Mouse (Mus musculus) intestine, embryonic 16.5 days (tissue): ENCODE measurements around the gene Gm21903. TPM values are rescaled to one million over a fixed set of nuclear protein-coding genes. Genes with fewer than 3 reads are reported as not detected.
"Not testable (repeated sequence)": the region's sequence is repeated elsewhere in the genome, so short reads cannot be mapped to it uniquely, and the experiment has no call there.

Experiments
- ATAC-seq: fragments of 200-750 bp; cut with Nextera tagmentation; 2 replicates; pipeline ENCODE4 v1.8.0; 2017; ENCODE audit warnings: moderate TSS enrichment, moderate library complexity
- H3K27ac ChIP-seq: fragments of 300-500 bp; sonication (generic); 2 replicates; pipeline ENCODE4 v1.5.1; 2014; ENCODE audit warnings: mild to moderate bottlenecking, low read length
- H3K27me3 ChIP-seq: fragments of 300-500 bp; sonication (generic); replicated peaks from 2 replicates; pipeline ENCODE4 v1.6.1; 2014; ENCODE audit warnings: low read length, control low read depth, mixed read lengths; ENCODE audit not compliant: control insufficient read depth, insufficient read depth
- H3K36me3 ChIP-seq: fragments of 300-500 bp; sonication (generic); 2 replicates; pipeline ENCODE4 v1.6.1; 2014; ENCODE audit warnings: low read length, control low read depth; ENCODE audit not compliant: control insufficient read depth, insufficient read depth
- H3K4me1 ChIP-seq: fragments of 300-500 bp; sonication (generic); 2 replicates; pipeline ENCODE4 v1.6.1; 2014; ENCODE audit warnings: low read length, control low read depth, mixed read lengths; ENCODE audit not compliant: control insufficient read depth, insufficient read depth
- H3K4me2 ChIP-seq: fragments of 300-500 bp; sonication (generic); 2 replicates; pipeline ENCODE4 v1.6.1; 2014; ENCODE audit warnings: low read depth, low read length, control low read depth
- H3K4me3 ChIP-seq: fragments of 300-500 bp; sonication (generic); 2 replicates; pipeline ENCODE4 v1.5.1; 2014; ENCODE audit warnings: mild to moderate bottlenecking, low read length
- H3K9ac ChIP-seq: fragments of 300-500 bp; sonication (generic); 2 replicates; pipeline ENCODE4 v1.6.1; 2014; ENCODE audit warnings: low read depth, low read length
- H3K9me3 ChIP-seq: fragments of 300-500 bp; sonication (generic); 2 replicates; pipeline ENCODE4 v1.6.1; 2016; ENCODE audit warnings: low read length, control low read depth; ENCODE audit not compliant: control insufficient read depth
- WGBS: fragments of 180-500 bp; shearing (Covaris S2); extraction: QIAGEN DNeasy Blood & Tissue Kit; methylation state at CpG from one replicate; pipeline ENCODE4 v1.1.7; 2014; 5-methylcytosine and 5-hydroxymethylcytosine counted together
- polyA plus RNA-seq: library from polyadenylated mRNA; unstranded; fragments of >200 nt; fragmentation: Nextera tagmentation; extraction: Ambion mirVana; gene quantifications from 2 replicates; pipeline ENCODE4 v1.2.1, GENCODE M21; 2015

The Gm21903 gene
- not detected in 2 replicates for polyA plus RNA-seq

GRCm38 (mm10) chr17:39043241-39043640 lies at the start of gene Gm21903:
Gene Gm21903, minus strand, starts transcription at chr17:39043341.
- H3K4me1 ChIP-seq: no peaks in the 10 kb centered on the region
- H3K9ac ChIP-seq: no peak within 1 kb of the TSS
- no peaks in the 10 kb centered on the region for H3K36me3 ChIP-seq
- H3K27ac ChIP-seq: no peak within 1 kb of the TSS
- no peak within 1 kb of the TSS for H3K4me3 ChIP-seq
- H3K4me2 ChIP-seq: no peak within 1 kb of the TSS
- H3K27me3 ChIP-seq: no peaks in the 10 kb centered on the region
- no peaks in the 10 kb centered on the region for H3K9me3 ChIP-seq
- no peak for ATAC-seq

DNA sequence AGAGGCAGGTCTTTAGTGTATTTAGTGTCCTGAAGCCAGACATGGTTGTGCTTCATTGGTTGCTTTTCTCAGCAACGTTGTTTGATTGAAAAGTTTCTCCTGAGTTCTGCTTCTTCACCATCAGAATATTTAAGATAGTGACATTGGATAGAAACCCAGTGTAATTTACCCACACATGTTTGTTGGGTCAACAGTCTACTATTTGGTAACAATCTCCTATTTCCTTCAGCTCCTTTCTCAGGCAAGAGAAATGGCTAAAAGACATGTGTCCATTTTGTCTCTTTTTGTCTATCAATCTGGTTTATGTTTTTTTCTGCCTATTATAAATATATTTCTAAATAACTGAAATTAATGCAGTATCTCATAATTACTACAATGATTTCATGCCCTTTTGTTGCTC lies 33.8 kb upstream of the Gm21903 start, which contains the start of gene Esp23:
Gene Esp23, minus strand, starts transcription at position 101 of the 400 bp plus-strand sequence.
- Histone ChIP-seq H3K4me3 (no peak within 1 kb of the TSS), H3K36me3 (no peaks in the 10 kb centered on the region), H3K9me3 (0 out of 2 replicates have a peak, but pooled peaks cover 2% of the 10 kb centered on the region), H3K27me3 (no peaks in the 10 kb centered on the region), H3K4me1 (no peaks in the 10 kb centered on the region), H3K9ac (no peak within 1 kb of the TSS), H3K4me2 (no peak within 1 kb of the TSS), H3K27ac (no peak within 1 kb of the TSS)
- ATAC-seq: no peak
- WGBS: 46% methylated on average over 1 of the region's 1 CpGs

DNA sequence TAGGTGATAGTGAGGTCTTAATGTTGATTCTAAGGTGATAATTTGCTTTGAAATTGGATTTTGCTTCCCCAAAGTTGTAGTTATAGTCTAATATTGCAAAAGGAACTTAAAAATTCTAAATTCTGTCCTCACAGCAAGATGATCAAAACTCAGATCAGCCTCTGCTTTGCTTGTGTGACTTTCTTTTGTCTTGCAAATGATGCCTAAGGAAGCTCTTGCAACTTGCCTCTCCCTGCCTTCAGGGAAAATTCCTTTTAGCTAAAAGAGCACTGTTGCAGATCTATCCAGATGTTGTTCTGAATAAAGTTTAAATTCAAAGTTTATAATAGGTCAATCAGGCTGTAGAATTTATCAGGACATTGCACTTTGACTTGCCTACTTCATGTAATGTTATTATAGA lies 20.5 kb upstream of the Gm21903 start:
- ATAC-seq: no peak
- Histone ChIP-seq H3K27ac (no peak overlapping the region), H3K4me2 (no peak overlapping the region), H3K27me3 (no peaks in the 10 kb centered on the region), H3K4me1 (no peaks in the 10 kb centered on the region), H3K9me3 (no peaks in the 10 kb centered on the region; the same call in 1 of the 2 replicates), H3K4me3 (no peak overlapping the region), H3K9ac (no peak overlapping the region), H3K36me3 (no peaks in the 10 kb centered on the region)

- H3K27me3 ChIP-seq, H3K4me2 ChIP-seq, H3K4me1 ChIP-seq, H3K9ac ChIP-seq, ATAC-seq, H3K9me3 ChIP-seq, H3K27ac ChIP-seq, H3K4me3 ChIP-seq, H3K36me3 ChIP-seq: not testable (repeated sequence)
- 90% methylated on average over 3 of the region's 3 CpGs for WGBS
Observed at GRCm38 (mm10) chr17:39036395-39036794, 6.7 kb downstream of the Gm21903 start, which contains the start of gene Esp24. Gene Esp24, plus strand, starts transcription at chr17:39036695.

- ATAC-seq: no peak
- H3K4me2 ChIP-seq: no peak overlapping the region
- H3K4me3 ChIP-seq: no peak overlapping the region
- no peaks in the 10 kb centered on the region for H3K9me3 ChIP-seq
- H3K27ac ChIP-seq: no peak overlapping the region
- H3K4me1 ChIP-seq: no peaks in the 10 kb centered on the region
- no peaks in the 10 kb centered on the region for H3K27me3 ChIP-seq
- no peak overlapping the region for H3K9ac ChIP-seq
- 69% methylated on average over 14 of the region's 14 CpGs for WGBS
- H3K36me3 ChIP-seq: no peaks in the 10 kb centered on the region
Observed at GRCm38 (mm10) chr17:39017184-39017583, 26.0 kb downstream of the Gm21903 start.

- H3K9ac ChIP-seq: no peak overlapping the region
- WGBS: 45% methylated on average over 30 of the region's 30 CpGs
- H3K4me3 ChIP-seq: peak overlapping the region; percentile 24
- ATAC-seq: no peak
- no peaks in the 10 kb centered on the region for H3K36me3 ChIP-seq
- no peaks in the 10 kb centered on the region for H3K9me3 ChIP-seq
- H3K27ac ChIP-seq: no peak overlapping the region
- no peak overlapping the region for H3K4me2 ChIP-seq
- no peaks in the 10 kb centered on the region for H3K4me1 ChIP-seq
- H3K27me3 ChIP-seq: no peaks in the 10 kb centered on the region
Observed at GRCm38 (mm10) chr17:39010675-39011638, 32.2 kb downstream of the Gm21903 start.

- Histone ChIP-seq H3K27ac (no peak overlapping the region), H3K9me3 (no peaks in the 10 kb centered on the region), H3K4me3 (no peak overlapping the region), H3K9ac (no peak overlapping the region), H3K4me1 (no peaks in the 10 kb centered on the region), H3K36me3 (no peaks in the 10 kb centered on the region), H3K4me2 (no peak overlapping the region), H3K27me3 (no peaks in the 10 kb centered on the region)
- WGBS: 87% methylated on average over 1 of the region's 1 CpGs
- ATAC-seq: no peak
Observed at GRCm38 (mm10) chr17:39009846-39010245, 33.3 kb downstream of the Gm21903 start.

Other genes starting within 250 kb of the Gm21903 start
- gene Esp24, start 6.6 kb downstream of the Gm21903 start, polyA plus RNA-seq: not detected in 2 replicates
- not detected in 2 replicates for gene Esp23, start 33.7 kb upstream of the Gm21903 start, polyA plus RNA-seq
- not detected in 2 replicates for gene Esp22, start 52.0 kb upstream of the Gm21903 start, polyA plus RNA-seq